Mouse (Mus musculus) forebrain, embryonic 16.5 days (tissue): ENCODE data around the gene Ksr1. TPM values are rescaled to one million over a fixed set of nuclear protein-coding genes. Genes with fewer than 3 reads are reported as not detected.

Experiments
- ATAC-seq: fragments of 200-750 bp; cut with Nextera tagmentation; 2 replicates; pipeline ENCODE4 v1.8.0; 2017; ENCODE audit warnings: mild to moderate bottlenecking, moderate library complexity
- H3K27ac ChIP-seq: fragments of 300-500 bp; sonication (generic); 2 replicates; pipeline ENCODE4 v1.5.1; 2014; ENCODE audit warnings: low read length, control low read depth
- H3K27me3 ChIP-seq: fragments of 300-500 bp; sonication (generic); replicated peaks from 2 replicates; pipeline ENCODE4 v1.6.1; 2014; ENCODE audit warnings: low read length; ENCODE audit not compliant: control insufficient read depth, insufficient read depth
- H3K36me3 ChIP-seq: fragments of 300-500 bp; sonication (generic); 2 replicates; pipeline ENCODE4 v1.6.1; 2014; ENCODE audit not compliant: control insufficient read depth, insufficient read depth
- H3K4me1 ChIP-seq: fragments of 300-500 bp; sonication (generic); replicated peaks from 2 replicates; pipeline ENCODE4 v1.6.1; 2014; ENCODE audit warnings: low read length; ENCODE audit not compliant: control insufficient read depth, insufficient read depth
- H3K4me2 ChIP-seq: fragments of 300-500 bp; sonication (generic); 2 replicates; pipeline ENCODE4 v1.6.1; 2014; ENCODE audit warnings: mild to moderate bottlenecking, low read length, control low read depth
- H3K4me3 ChIP-seq: fragments of 300-500 bp; sonication (generic); replicated peaks from 2 replicates; pipeline ENCODE4 v1.5.1; 2014; ENCODE audit warnings: mild to moderate bottlenecking, low read length, control low read depth
- H3K9ac ChIP-seq: fragments of 300-500 bp; sonication (generic); replicated peaks from 2 replicates; pipeline ENCODE4 v1.6.1; 2014; ENCODE audit warnings: low read depth, low read length, control low read depth
- H3K9me3 ChIP-seq: fragments of 300-500 bp; sonication (generic); 2 replicates; pipeline ENCODE4 v1.6.1; 2016; ENCODE audit warnings: low read length; ENCODE audit not compliant: control insufficient read depth
- WGBS: fragments of 180-500 bp; shearing (Covaris S2); extraction: QIAGEN DNeasy Blood & Tissue Kit; methylation state at CpG from one replicate; pipeline ENCODE4 v1.1.7; 2014; 5-methylcytosine and 5-hydroxymethylcytosine counted together
- polyA plus RNA-seq: library from polyadenylated mRNA; unstranded; fragments of >200 nt; fragmentation: Nextera tagmentation; extraction: Ambion mirVana; gene quantifications from 2 replicates; pipeline ENCODE4 v1.2.1, GENCODE M21; 2015

Ksr1 gene
- polyA plus RNA-seq, 1 experiment from 2014 or later, result 5.1 TPM

DNA sequence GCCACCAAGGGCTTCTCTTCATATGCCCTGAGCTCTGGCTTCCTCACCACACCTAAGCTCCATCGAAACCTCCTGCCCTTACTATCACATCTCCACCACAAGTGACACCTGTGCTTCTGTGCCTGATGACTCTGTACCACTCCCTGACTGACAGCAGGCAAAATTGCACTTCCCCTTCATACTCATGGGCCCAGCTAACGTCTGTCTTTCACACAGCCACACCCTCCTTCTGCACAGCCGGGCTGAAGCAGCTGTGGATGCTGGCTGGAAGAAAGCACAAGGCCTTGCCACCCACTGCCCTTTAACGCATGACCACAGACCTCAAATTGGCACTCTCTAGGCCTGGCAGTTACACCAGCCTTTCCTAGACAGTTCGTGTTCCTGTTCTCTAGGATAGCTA lies 6.5 kb upstream of the Ksr1 start:
- no peaks in the 10 kb centered on the region for H3K9me3 ChIP-seq
- no peaks in the 10 kb centered on the region for H3K36me3 ChIP-seq
- H3K27me3 ChIP-seq, result no peaks in the 10 kb centered on the region
- no peak overlapping the region for H3K27ac ChIP-seq
- 73% methylated on average over 5 of the region's 5 CpGs for WGBS
- no peak overlapping the region for H3K9ac ChIP-seq
- H3K4me2 ChIP-seq, result no peak overlapping the region
- H3K4me3 ChIP-seq, result no peak overlapping the region
- no peak for ATAC-seq
- no peaks in the 10 kb centered on the region for H3K4me1 ChIP-seq

DNA sequence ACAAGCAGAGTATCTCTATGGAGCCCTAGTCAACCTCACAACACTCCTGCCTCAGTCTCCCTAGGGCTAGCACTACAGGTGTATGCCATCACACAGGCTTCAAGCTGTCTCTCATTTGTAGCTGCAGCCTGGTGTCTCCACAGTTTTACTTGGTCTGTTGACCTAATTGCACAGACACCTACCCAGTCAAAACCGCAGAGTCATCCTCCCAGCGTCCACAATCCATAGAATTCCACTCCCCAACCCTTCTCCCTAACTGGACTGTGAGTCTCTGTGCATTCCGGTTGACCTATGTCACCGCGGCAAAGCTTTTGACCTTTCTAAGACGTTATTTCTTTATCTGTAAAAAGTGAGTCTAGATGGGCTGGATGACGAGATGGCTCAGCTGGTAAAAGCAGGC lies 5.7 kb upstream of the Ksr1 start:
- no peak overlapping the region for H3K4me3 ChIP-seq
- no peaks in the 10 kb centered on the region for H3K27me3 ChIP-seq
- ATAC-seq, result no peak
- no peak overlapping the region for H3K9ac ChIP-seq
- no peaks in the 10 kb centered on the region for H3K9me3 ChIP-seq
- no peak overlapping the region for H3K27ac ChIP-seq
- no peaks in the 10 kb centered on the region for H3K4me1 ChIP-seq
- WGBS, result 80% methylated on average over 7 of the region's 7 CpGs
- H3K4me2 ChIP-seq, result no peak overlapping the region
- no peaks in the 10 kb centered on the region for H3K36me3 ChIP-seq

DNA sequence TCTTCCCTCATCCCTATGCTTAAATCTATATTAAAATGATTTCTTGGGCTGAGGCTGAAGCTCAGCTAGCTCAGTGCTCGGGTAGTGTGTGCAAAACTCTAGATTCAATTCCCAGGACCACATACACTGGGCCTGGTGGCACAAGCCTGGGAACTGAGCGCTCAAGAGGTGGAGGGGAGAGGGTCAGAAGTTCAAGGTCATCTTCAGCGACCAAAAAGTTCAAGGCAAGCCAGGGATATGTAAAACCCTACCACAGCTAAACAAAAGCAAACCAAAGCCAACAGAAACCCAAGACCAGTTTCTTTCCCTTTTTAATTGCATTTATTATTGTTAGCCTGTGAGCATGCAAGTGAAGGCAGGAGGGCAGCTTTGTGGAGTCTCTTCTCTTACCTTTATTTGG lies 4.1 kb upstream of the Ksr1 start:
- Histone ChIP-seq H3K4me2 (no peak overlapping the region), H3K9ac (no peak overlapping the region), H3K27me3 (no peaks in the 10 kb centered on the region), H3K4me3 (no peak overlapping the region), H3K4me1 (peaks cover 2% of the 10 kb centered on the region; the same call in 1 of the 2 replicates), H3K9me3 (no peaks in the 10 kb centered on the region), H3K27ac (no peak overlapping the region), H3K36me3 (no peaks in the 10 kb centered on the region)
- no peak for ATAC-seq
- 67% methylated on average over 3 of the region's 3 CpGs for WGBS

DNA sequence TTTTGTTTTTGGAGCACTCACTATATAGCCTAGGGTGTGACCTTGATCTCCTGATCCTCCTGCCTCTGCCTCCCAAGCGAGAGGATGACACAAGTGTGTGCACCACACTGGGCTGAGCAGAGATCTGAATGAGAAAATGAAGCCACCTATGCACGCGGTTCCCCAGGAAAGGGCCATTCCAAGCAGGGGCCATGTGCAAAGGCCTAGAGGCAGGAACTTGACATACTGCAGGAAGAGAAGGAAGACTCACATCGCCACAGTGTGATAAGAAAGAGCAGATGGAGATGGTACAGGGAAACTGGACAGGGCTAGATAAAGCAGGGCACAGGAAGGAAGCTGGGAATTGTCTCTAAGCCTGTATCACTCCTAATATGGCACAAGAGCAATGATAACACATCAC lies 3.1 kb upstream of the Ksr1 start:
- H3K4me1 ChIP-seq, result peaks cover 12% of the 10 kb centered on the region

GRCm38 (mm10) chr11:79148783-79149182 lies 2.6 kb upstream of the Ksr1 start:
- 77% methylated on average over 4 of the region's 4 CpGs for WGBS
- Histone ChIP-seq H3K27me3 (no peaks in the 10 kb centered on the region), H3K9ac (no peak overlapping the region), H3K4me3 (no peak overlapping the region), H3K4me2 (no peak overlapping the region), H3K36me3 (no peaks in the 10 kb centered on the region), H3K4me1 (peaks cover 17% of the 10 kb centered on the region), H3K9me3 (no peaks in the 10 kb centered on the region), H3K27ac (no peak overlapping the region)
- no peak for ATAC-seq

More for the DNA sequence above, 3.1 kb upstream of the Ksr1 start:
- Histone ChIP-seq H3K4me3 (no peak overlapping the region), H3K27ac (no peak overlapping the region), H3K9ac (no peak overlapping the region), H3K9me3 (no peaks in the 10 kb centered on the region), H3K4me2 (no peak overlapping the region), H3K36me3 (no peaks in the 10 kb centered on the region), H3K27me3 (no peaks in the 10 kb centered on the region)
- ATAC-seq, result no peak
- 85% methylated on average over 4 of the region's 4 CpGs for WGBS

GRCm38 (mm10) chr11:79145283-79146265 lies 633 bp downstream of the Ksr1 start:
- H3K9me3 ChIP-seq, result no peaks in the 10 kb centered on the region
- H3K9ac ChIP-seq, result peak overlapping the region; percentile 93
- peak overlapping the region; percentile 91 for H3K4me3 ChIP-seq
- H3K4me2 ChIP-seq, result peak overlapping the region; percentile 56
- H3K4me1 ChIP-seq, result peaks cover 30% of the 10 kb centered on the region
- H3K27me3 ChIP-seq, result no peaks in the 10 kb centered on the region
- H3K36me3 ChIP-seq, result no peaks in the 10 kb centered on the region
- peak overlapping the region; percentile 93 for H3K27ac ChIP-seq
- WGBS, result under 1% methylated on average over 61 of the region's 62 CpGs
- ATAC-seq, result no peak; the same call in 1 of the 2 replicates

- 24% methylated on average over 1 of the region's 1 CpGs for WGBS
- no peaks in the 10 kb centered on the region for H3K36me3 ChIP-seq
- H3K27ac ChIP-seq, result peak overlapping the region; percentile 51; the same call in 1 of the 2 replicates
- H3K9me3 ChIP-seq, result no peaks in the 10 kb centered on the region
- peak overlapping the region; percentile 56 for H3K4me2 ChIP-seq
- ATAC-seq, result no peak
- peak overlapping the region; percentile 91 for H3K4me3 ChIP-seq
- no peaks in the 10 kb centered on the region for H3K27me3 ChIP-seq
- H3K9ac ChIP-seq, result peak overlapping the region; percentile 93
- H3K4me1 ChIP-seq, result peaks cover 30% of the 10 kb centered on the region
Measured at GRCm38 (mm10) chr11:79144741-79145140, 1.5 kb downstream of the Ksr1 start.

DNA sequence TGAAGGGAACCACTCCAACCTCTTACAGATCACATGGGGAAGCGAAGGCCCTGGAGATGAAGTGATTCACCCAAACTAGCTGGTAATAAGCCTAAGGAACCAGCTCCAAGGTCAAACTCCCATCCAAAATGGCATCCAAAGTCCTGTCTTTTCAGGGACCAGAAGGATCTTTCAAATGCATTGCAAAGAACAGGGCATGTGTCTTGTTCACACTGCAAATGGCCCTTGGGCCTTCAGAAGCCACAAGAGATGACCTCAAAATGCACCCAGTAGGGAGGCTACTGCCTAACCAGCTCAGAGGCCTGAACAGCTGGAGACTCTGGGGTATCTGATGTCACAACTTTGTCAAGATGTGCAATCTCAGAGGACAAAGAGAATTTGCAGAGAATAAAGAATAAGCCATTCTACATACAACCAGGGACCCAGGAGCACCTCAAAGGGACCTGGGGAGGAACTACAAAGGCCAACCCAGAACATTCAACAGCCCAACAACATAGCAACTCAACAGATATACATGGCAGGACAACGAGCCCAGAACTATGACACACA lies 2.1 kb downstream of the Ksr1 start:
- WGBS, result 70% methylated on average over 2 of the region's 2 CpGs
- H3K27ac ChIP-seq, result no peak overlapping the region
- no peak overlapping the region for H3K9ac ChIP-seq
- ATAC-seq, result no peak
- no peaks in the 10 kb centered on the region for H3K27me3 ChIP-seq
- peaks cover 30% of the 10 kb centered on the region for H3K4me1 ChIP-seq
- H3K36me3 ChIP-seq, result no peaks in the 10 kb centered on the region
- peak overlapping the region; percentile 91; the same call in 1 of the 2 replicates for H3K4me3 ChIP-seq
- H3K9me3 ChIP-seq, result no peaks in the 10 kb centered on the region
- H3K4me2 ChIP-seq, result peak overlapping the region; percentile 56

DNA sequence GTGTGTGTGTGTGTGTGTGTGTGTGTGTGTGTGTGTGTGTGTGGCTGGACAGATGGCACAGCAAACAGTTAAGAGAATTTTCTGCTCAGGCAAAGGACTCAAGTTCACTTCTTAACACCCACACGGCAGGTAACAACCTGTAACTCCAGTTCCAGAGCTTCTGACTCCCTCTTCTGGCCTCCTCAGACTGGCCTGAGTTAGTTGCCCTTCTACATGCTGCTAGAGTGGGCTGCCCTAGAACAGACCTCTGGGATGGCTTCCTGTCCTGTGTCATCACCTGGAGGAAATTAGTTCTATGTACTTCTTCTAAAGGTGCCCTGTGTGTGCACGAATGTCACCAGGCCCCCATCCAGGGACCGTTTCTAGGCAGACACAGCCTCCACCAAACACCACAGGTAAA lies 2.9 kb downstream of the Ksr1 start:
- WGBS, result 80% methylated on average over 3 of the region's 3 CpGs
- Histone ChIP-seq H3K4me2 (no peak overlapping the region), H3K9ac (no peak overlapping the region)

More for the DNA sequence above, 2.9 kb downstream of the Ksr1 start:
- Histone ChIP-seq H3K9me3 (no peaks in the 10 kb centered on the region), H3K4me3 (no peak overlapping the region), H3K27ac (no peak overlapping the region), H3K36me3 (no peaks in the 10 kb centered on the region), H3K27me3 (no peaks in the 10 kb centered on the region), H3K4me1 (peaks cover 30% of the 10 kb centered on the region)
- no peak for ATAC-seq
